Mouse (Mus musculus) midbrain, embryonic 14.5 days (tissue): Measurements from ENCODE around the gene Vgll1. TPM values are rescaled to one million over a fixed set of nuclear protein-coding genes. Genes with fewer than 3 reads are reported as not detected.

ENCODE experiments used
- ATAC-seq: fragments of 200-750 bp; cut with Nextera tagmentation; 2 replicates; pipeline ENCODE4 v1.8.0; 2017; ENCODE audit warnings: moderate number of reproducible peaks, moderate library complexity; ENCODE audit not compliant: low FRiP score, low TSS enrichment
- DNase-seq: peaks from one replicate; pipeline ENCODE4 v3.0.0-alpha.2; 2015
- H3K27ac ChIP-seq: fragments of 300-500 bp; sonication (generic); replicated peaks from 2 replicates; pipeline ENCODE4 v1.5.1; 2014; ENCODE audit warnings: mild to moderate bottlenecking, low read depth, low read length, moderate library complexity
- H3K27me3 ChIP-seq: fragments of 300-500 bp; sonication (generic); 2 replicates; pipeline ENCODE4 v1.6.1; 2014; ENCODE audit warnings: low read length, control low read depth, mixed read lengths; ENCODE audit not compliant: control insufficient read depth, insufficient read depth
- H3K36me3 ChIP-seq: fragments of 300-500 bp; sonication (generic); 2 replicates; pipeline ENCODE4 v1.6.1; 2014; ENCODE audit warnings: low read length, control low read depth; ENCODE audit not compliant: control insufficient read depth, insufficient read depth
- H3K4me1 ChIP-seq: fragments of 300-500 bp; sonication (generic); 2 replicates; pipeline ENCODE4 v1.6.1; 2014; ENCODE audit warnings: mild to moderate bottlenecking, antibody characterized with exemption, low read length, control low read depth; ENCODE audit not compliant: control insufficient read depth, insufficient read depth
- H3K4me2 ChIP-seq: fragments of 300-500 bp; sonication (generic); 2 replicates; pipeline ENCODE4 v1.6.1; 2014; ENCODE audit warnings: mild to moderate bottlenecking, low read length, moderate library complexity
- H3K4me3 ChIP-seq: fragments of 300-500 bp; sonication (generic); replicated peaks from 2 replicates; pipeline ENCODE4 v1.5.1; 2014; ENCODE audit warnings: low read depth, low read length
- H3K9ac ChIP-seq: fragments of 300-500 bp; sonication (generic); replicated peaks from 2 replicates; pipeline ENCODE4 v1.6.1; 2014; ENCODE audit warnings: mild to moderate bottlenecking, low read length, moderate library complexity
- H3K9me3 ChIP-seq: fragments of 300-500 bp; sonication (generic); 2 replicates; pipeline ENCODE4 v1.6.1; 2016; ENCODE audit warnings: low read length, control low read depth, mixed read lengths; ENCODE audit not compliant: control insufficient read depth
- WGBS: fragments of 180-500 bp; shearing (Covaris S2); extraction: QIAGEN DNeasy Blood & Tissue Kit; methylation state at CpG from one replicate; pipeline ENCODE4 v1.1.7; 2014; 5-methylcytosine and 5-hydroxymethylcytosine counted together
- polyA plus RNA-seq: library from polyadenylated mRNA; unstranded; fragments of >200 nt; fragmentation: Nextera tagmentation; extraction: Ambion mirVana; gene quantifications from 2 replicates; pipeline ENCODE4 v1.2.1, GENCODE M21; 2014

Gene Vgll1
- polyA plus RNA-seq: not detected in 2 replicates

GRCm38 (mm10) chrX:57087806-57088205 lies at the start of gene Vgll1:
Gene Vgll1 (plus strand): TSS chrX:57088106.
- Histone ChIP-seq H3K27ac (no peak within 1 kb of the TSS), H3K4me3 (no peak within 1 kb of the TSS), H3K36me3 (no peaks in the 10 kb centered on the region), H3K4me2 (no peak within 1 kb of the TSS), H3K9ac (no peak within 1 kb of the TSS), H3K27me3 (no peaks in the 10 kb centered on the region), H3K4me1 (no peaks in the 10 kb centered on the region), H3K9me3 (no peaks in the 10 kb centered on the region)
- DNase-seq (no peak), ATAC-seq (no peak)
- WGBS: 85% methylated on average over 4 of the region's 4 CpGs

- no peaks in the 10 kb centered on the region for H3K36me3 ChIP-seq
- WGBS: 78% methylated on average over 5 of the region's 5 CpGs
- no peak within 1 kb of the TSS for H3K27ac ChIP-seq
- H3K9ac ChIP-seq: no peak within 1 kb of the TSS
- no peak for ATAC-seq
- no peak within 1 kb of the TSS for H3K4me2 ChIP-seq
- no peaks in the 10 kb centered on the region for H3K9me3 ChIP-seq
- H3K4me3 ChIP-seq: no peak within 1 kb of the TSS
- DNase-seq: no peak
- H3K27me3 ChIP-seq: no peaks in the 10 kb centered on the region
- H3K4me1 ChIP-seq: no peaks in the 10 kb centered on the region
Measured at GRCm38 (mm10) chrX:57042774-57043173, 45.1 kb upstream of the Vgll1 start, which contains the start of gene Brs3. Gene Brs3 (plus strand): TSS chrX:57043074.

GRCm38 (mm10) chrX:57043869-57044268 lies 44.0 kb upstream of the Vgll1 start:
- no peaks in the 10 kb centered on the region for H3K27me3 ChIP-seq
- DNase-seq (peak; percentile 0), ATAC-seq (no peak)
- 86% methylated on average over 6 of the region's 6 CpGs for WGBS
- no peak overlapping the region for H3K27ac ChIP-seq
- H3K4me3 ChIP-seq: no peak overlapping the region
- H3K9me3 ChIP-seq: no peaks in the 10 kb centered on the region
- no peaks in the 10 kb centered on the region for H3K36me3 ChIP-seq
- H3K4me2 ChIP-seq: no peak overlapping the region
- H3K4me1 ChIP-seq: no peaks in the 10 kb centered on the region
- H3K9ac ChIP-seq: no peak overlapping the region

- Histone ChIP-seq H3K4me1 (peaks cover 5% of the 10 kb centered on the region; the same call in 1 of the 2 replicates), H3K27me3 (no peaks in the 10 kb centered on the region), H3K27ac (peak overlapping the region; percentile 97), H3K4me2 (peak overlapping the region; percentile 52), H3K9ac (peak overlapping the region; percentile 59), H3K4me3 (peak overlapping the region; percentile 51), H3K9me3 (no peaks in the 10 kb centered on the region), H3K36me3 (peaks cover 8% of the 10 kb centered on the region; the same call in 1 of the 2 replicates)
- 16% methylated on average over 4 of the region's 4 CpGs for WGBS
- ATAC-seq (no peak), DNase-seq (no peak)
Measured at GRCm38 (mm10) chrX:57052848-57053173, 35.1 kb upstream of the Vgll1 start.

- H3K4me2 ChIP-seq: peak within 1 kb of the TSS; percentile 58
- peak within 1 kb of the TSS; percentile 51 for H3K4me3 ChIP-seq
- peak within 1 kb of the TSS; percentile 97 for H3K27ac ChIP-seq
- DNase-seq (peak; percentile 90), ATAC-seq (peak; percentile 95)
- peak within 1 kb of the TSS; percentile 59 for H3K9ac ChIP-seq
- H3K27me3 ChIP-seq: no peaks in the 10 kb centered on the region
- no peaks in the 10 kb centered on the region for H3K9me3 ChIP-seq
- H3K4me1 ChIP-seq: peaks cover 5% of the 10 kb centered on the region; the same call in 1 of the 2 replicates
- 24% methylated on average over 85 of the region's 85 CpGs for WGBS
- H3K36me3 ChIP-seq: peaks cover 9% of the 10 kb centered on the region; the same call in 1 of the 2 replicates
Measured at GRCm38 (mm10) chrX:57053174-57053992, 34.5 kb upstream of the Vgll1 start, which contains the start of gene Htatsf1. Gene Htatsf1 (plus strand): TSS chrX:57053583.

- 29% methylated on average over 11 of the region's 11 CpGs for WGBS
- DNase-seq: no peak
- ATAC-seq: peak; percentile 26
Measured at GRCm38 (mm10) chrX:57053993-57054385, 33.9 kb upstream of the Vgll1 start.

GRCm38 (mm10) chrX:57081496-57081895 lies 6.4 kb upstream of the Vgll1 start:
- no peak for DNase-seq
- no peak overlapping the region for H3K4me3 ChIP-seq
- H3K4me2 ChIP-seq: no peak overlapping the region
- H3K27me3 ChIP-seq: no peaks in the 10 kb centered on the region
- ATAC-seq: no peak
- no peaks in the 10 kb centered on the region for H3K4me1 ChIP-seq
- H3K9me3 ChIP-seq: no peaks in the 10 kb centered on the region
- no peaks in the 10 kb centered on the region for H3K36me3 ChIP-seq
- H3K9ac ChIP-seq: no peak overlapping the region
- no peak overlapping the region for H3K27ac ChIP-seq
- 77% methylated on average over 5 of the region's 5 CpGs for WGBS

More at GRCm38 (mm10) chrX:57053993-57054385, 33.9 kb upstream of the Vgll1 start:
- Histone ChIP-seq H3K9ac (peak overlapping the region; percentile 59), H3K27ac (peak overlapping the region; percentile 97), H3K27me3 (no peaks in the 10 kb centered on the region), H3K36me3 (peaks cover 11% of the 10 kb centered on the region; the same call in 1 of the 2 replicates), H3K9me3 (no peaks in the 10 kb centered on the region), H3K4me1 (peaks cover 5% of the 10 kb centered on the region; the same call in 1 of the 2 replicates), H3K4me2 (peak overlapping the region; percentile 58), H3K4me3 (peak overlapping the region; percentile 51)

- Histone ChIP-seq H3K36me3 (no peaks in the 10 kb centered on the region), H3K27me3 (no peaks in the 10 kb centered on the region), H3K9me3 (no peaks in the 10 kb centered on the region), H3K4me3 (no peak overlapping the region), H3K4me1 (no peaks in the 10 kb centered on the region), H3K9ac (no peak overlapping the region), H3K27ac (no peak overlapping the region), H3K4me2 (no peak overlapping the region)
- WGBS: 100% methylated on average over 1 of the region's 1 CpGs
- no peak for ATAC-seq
- DNase-seq: no peak
Measured at GRCm38 (mm10) chrX:57103415-57103814, 15.5 kb downstream of the Vgll1 start.

GRCm38 (mm10) chrX:57106956-57107355 lies 19.1 kb downstream of the Vgll1 start:
- Histone ChIP-seq H3K27ac (no peak overlapping the region), H3K9me3 (no peaks in the 10 kb centered on the region), H3K4me3 (no peak overlapping the region), H3K36me3 (no peaks in the 10 kb centered on the region), H3K9ac (no peak overlapping the region), H3K4me1 (no peaks in the 10 kb centered on the region), H3K27me3 (no peaks in the 10 kb centered on the region), H3K4me2 (no peak overlapping the region)
- ATAC-seq: no peak
- DNase-seq: no peak
- 88% methylated on average over 3 of the region's 3 CpGs for WGBS
